Comparison of ENCODE assay signal across 20 mouse cellular contexts in the genomic region with DNA sequence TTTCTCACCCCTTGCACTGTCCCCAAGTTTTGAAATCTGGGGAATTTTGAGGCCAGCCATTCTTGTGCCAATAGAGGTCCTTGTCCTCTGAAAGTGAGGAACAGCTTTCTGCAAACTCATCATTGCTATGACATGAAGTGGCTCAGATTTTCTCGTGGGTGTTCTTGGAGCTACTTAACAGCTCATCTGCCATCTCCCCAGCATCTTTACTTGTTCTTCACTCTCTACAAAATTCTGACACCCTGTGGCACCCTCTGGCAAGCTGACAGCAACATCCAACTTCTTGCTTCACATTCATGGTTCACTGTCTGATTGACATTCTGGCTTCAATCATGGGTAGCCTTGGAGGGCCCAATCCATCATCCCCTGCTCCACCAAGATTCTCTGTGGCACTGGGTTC.
DNase-seq lines count a peak whose midpoint lies in the region; ATAC-seq lines count a peak whose summit lies in the region.
"Had no signal": no experiment of that assay in that cellular context is flagged by ENCODE, and none has a peak within 500 bp of the region (broad histone marks: within the 10 kb centered on the region; RNA-seq: fewer than 3 reads in every experiment).

No protein-coding gene starts in this region.

- DNase-seq in left cerebral cortex, adult 18-20 months (ENCODE audit: low spot score in 2 of 2), result peak; percentile 5
- no peak for DNase-seq in left cerebral cortex, postnatal 10 days (ENCODE audit: extremely low spot score in 1 of 2, low spot score in 2 of 2)
- DNase-seq in frontal cortex, postnatal 36 days (ENCODE audit: low spot score in 2 of 2), result peak; percentile 29 to 38
- DNase-seq in right cerebral cortex, postnatal 14 days, result peak; percentile 5
- no peak for DNase-seq in thymus, postnatal 36 days
- DNase-seq in lung, postnatal 10 days, result no peak
- DNase-seq: adrenal gland, postnatal 25 days; B cell, adult 2 months; cerebellum, adult 2 months; cerebellum, postnatal 14 days; forebrain, postnatal 0 days; gastrocnemius, postnatal 25 days; heart, adult 18-20 months; heart, postnatal 4 days; kidney, postnatal 14 days; liver; lung, postnatal 36 days had no signal

- intact Hi-C loops in left cerebral cortex, postnatal 10 days (cut with DNase I), result no loop called here

- ATAC-seq in frontal cortex, adult (ENCODE audit: low TSS enrichment), result peak; percentile 67
- ATAC-seq: forebrain, postnatal 0 days; intestine, postnatal 0 days; midbrain, embryonic 16.5 days had no signal

Comparison
In these comparisons a context has a peak if more than half of its experiments do, and no peak if none do; other contexts are left out.
1. DNase-seq: peak in left cerebral cortex, adult 18-20 months (2 of 2), frontal cortex, postnatal 36 days (2 of 2) and right cerebral cortex, postnatal 14 days (single experiment); none in left cerebral cortex, postnatal 10 days (0 of 2), thymus, postnatal 36 days (0 of 2) and lung, postnatal 10 days (single experiment).